Mouse (Mus musculus) midbrain, embryonic 14.5 days (tissue): ENCODE measurements around the gene Fam83d. TPM values are rescaled to one million over a fixed set of nuclear protein-coding genes. Genes with fewer than 3 reads are reported as not detected.

Experiments
- ATAC-seq: fragments of 200-750 bp; cut with Nextera tagmentation; 2 replicates; pipeline ENCODE4 v1.8.0; 2017; ENCODE audit warnings: moderate number of reproducible peaks, moderate library complexity; ENCODE audit not compliant: low FRiP score, low TSS enrichment
- DNase-seq: peaks from one replicate; pipeline ENCODE4 v3.0.0-alpha.2; 2015
- H3K27ac ChIP-seq: fragments of 300-500 bp; sonication (generic); replicated peaks from 2 replicates; pipeline ENCODE4 v1.5.1; 2014; ENCODE audit warnings: mild to moderate bottlenecking, low read depth, low read length, moderate library complexity
- H3K27me3 ChIP-seq: fragments of 300-500 bp; sonication (generic); 2 replicates; pipeline ENCODE4 v1.6.1; 2014; ENCODE audit warnings: low read length, control low read depth, mixed read lengths; ENCODE audit not compliant: control insufficient read depth, insufficient read depth
- H3K36me3 ChIP-seq: fragments of 300-500 bp; sonication (generic); 2 replicates; pipeline ENCODE4 v1.6.1; 2014; ENCODE audit warnings: low read length, control low read depth; ENCODE audit not compliant: control insufficient read depth, insufficient read depth
- H3K4me1 ChIP-seq: fragments of 300-500 bp; sonication (generic); 2 replicates; pipeline ENCODE4 v1.6.1; 2014; ENCODE audit warnings: mild to moderate bottlenecking, antibody characterized with exemption, low read length, control low read depth; ENCODE audit not compliant: control insufficient read depth, insufficient read depth
- H3K4me2 ChIP-seq: fragments of 300-500 bp; sonication (generic); 2 replicates; pipeline ENCODE4 v1.6.1; 2014; ENCODE audit warnings: mild to moderate bottlenecking, low read length, moderate library complexity
- H3K4me3 ChIP-seq: fragments of 300-500 bp; sonication (generic); replicated peaks from 2 replicates; pipeline ENCODE4 v1.5.1; 2014; ENCODE audit warnings: low read depth, low read length
- H3K9ac ChIP-seq: fragments of 300-500 bp; sonication (generic); replicated peaks from 2 replicates; pipeline ENCODE4 v1.6.1; 2014; ENCODE audit warnings: mild to moderate bottlenecking, low read length, moderate library complexity
- H3K9me3 ChIP-seq: fragments of 300-500 bp; sonication (generic); 2 replicates; pipeline ENCODE4 v1.6.1; 2016; ENCODE audit warnings: low read length, control low read depth, mixed read lengths; ENCODE audit not compliant: control insufficient read depth
- WGBS: fragments of 180-500 bp; shearing (Covaris S2); extraction: QIAGEN DNeasy Blood & Tissue Kit; methylation state at CpG from one replicate; pipeline ENCODE4 v1.1.7; 2014; 5-methylcytosine and 5-hydroxymethylcytosine counted together
- polyA plus RNA-seq: library from polyadenylated mRNA; unstranded; fragments of >200 nt; fragmentation: Nextera tagmentation; extraction: Ambion mirVana; gene quantifications from 2 replicates; pipeline ENCODE4 v1.2.1, GENCODE M21; 2014

Fam83d gene
- polyA plus RNA-seq, 1 experiment from 2014 or later: 11.7 TPM

- no peaks in the 10 kb centered on the region for H3K36me3 ChIP-seq
- no peak overlapping the region for H3K9ac ChIP-seq
- no peak overlapping the region for H3K4me3 ChIP-seq
- no peak overlapping the region for H3K4me2 ChIP-seq
- peaks cover 8% of the 10 kb centered on the region; the same call in 1 of the 2 replicates for H3K4me1 ChIP-seq
- WGBS: 85% methylated on average over 3 of the region's 3 CpGs
- H3K27me3 ChIP-seq: no peaks in the 10 kb centered on the region
- peak; percentile 14; the same call in 1 of the 2 replicates for ATAC-seq
- no peak overlapping the region for H3K27ac ChIP-seq
- no peaks in the 10 kb centered on the region for H3K9me3 ChIP-seq
- DNase-seq: no peak
Observed at GRCm38 (mm10) chr2:158739113-158739512, 28.8 kb upstream of the Fam83d start.

GRCm38 (mm10) chr2:158741011-158741501 is 26.8 kb upstream of the Fam83d start:
- Histone ChIP-seq H3K27me3 (no peaks in the 10 kb centered on the region), H3K4me2 (no peak overlapping the region), H3K36me3 (no peaks in the 10 kb centered on the region), H3K27ac (no peak overlapping the region; the same call in 1 of the 2 replicates), H3K9ac (no peak overlapping the region), H3K4me3 (no peak overlapping the region), H3K9me3 (no peaks in the 10 kb centered on the region), H3K4me1 (peaks cover 8% of the 10 kb centered on the region; the same call in 1 of the 2 replicates)
- 15% methylated on average over 9 of the region's 9 CpGs for WGBS
- DNase-seq (peak; percentile 50), ATAC-seq (no peak)

GRCm38 (mm10) chr2:158742431-158742830 is 25.5 kb upstream of the Fam83d start:
- H3K4me1 ChIP-seq: peaks cover 8% of the 10 kb centered on the region; the same call in 1 of the 2 replicates
- H3K9me3 ChIP-seq: no peaks in the 10 kb centered on the region
- H3K4me2 ChIP-seq: no peak overlapping the region
- H3K36me3 ChIP-seq: no peaks in the 10 kb centered on the region
- ATAC-seq: no peak
- no peak overlapping the region for H3K27ac ChIP-seq
- DNase-seq: no peak
- H3K9ac ChIP-seq: no peak overlapping the region
- 82% methylated on average over 5 of the region's 5 CpGs for WGBS
- no peaks in the 10 kb centered on the region for H3K27me3 ChIP-seq
- H3K4me3 ChIP-seq: no peak overlapping the region

GRCm38 (mm10) chr2:158743518-158744141 is 24.3 kb upstream of the Fam83d start:
- no peaks in the 10 kb centered on the region for H3K9me3 ChIP-seq
- H3K4me1 ChIP-seq: peaks cover 6% of the 10 kb centered on the region; the same call in 1 of the 2 replicates
- no peaks in the 10 kb centered on the region for H3K36me3 ChIP-seq
- no peak overlapping the region for H3K27ac ChIP-seq
- WGBS: 92% methylated on average over 11 of the region's 11 CpGs
- no peak for ATAC-seq
- no peak overlapping the region for H3K9ac ChIP-seq
- no peak overlapping the region for H3K4me3 ChIP-seq
- no peaks in the 10 kb centered on the region for H3K27me3 ChIP-seq
- no peak for DNase-seq
- H3K4me2 ChIP-seq: no peak overlapping the region

- peak; percentile 76 for DNase-seq
- no peak overlapping the region for H3K4me2 ChIP-seq
- H3K27ac ChIP-seq: no peak overlapping the region
- H3K9ac ChIP-seq: no peak overlapping the region
- no peaks in the 10 kb centered on the region for H3K9me3 ChIP-seq
- no peaks in the 10 kb centered on the region for H3K4me1 ChIP-seq
- ATAC-seq: peak; percentile 34; the same call in 1 of the 2 replicates
- no peak overlapping the region for H3K4me3 ChIP-seq
- H3K36me3 ChIP-seq: no peaks in the 10 kb centered on the region
- WGBS: 21% methylated on average over 2 of the region's 2 CpGs
- no peaks in the 10 kb centered on the region for H3K27me3 ChIP-seq
Observed at GRCm38 (mm10) chr2:158745049-158745482, 22.8 kb upstream of the Fam83d start.

GRCm38 (mm10) chr2:158746164-158746563 is 21.7 kb upstream of the Fam83d start:
- H3K4me1 ChIP-seq: no peaks in the 10 kb centered on the region
- no peak overlapping the region for H3K9ac ChIP-seq
- H3K36me3 ChIP-seq: 0 out of 2 replicates have a peak, but pooled peaks cover 1% of the 10 kb centered on the region
- H3K27ac ChIP-seq: no peak overlapping the region
- DNase-seq (no peak), ATAC-seq (no peak)
- WGBS: 81% methylated on average over 11 of the region's 11 CpGs
- H3K4me2 ChIP-seq: no peak overlapping the region
- H3K27me3 ChIP-seq: no peaks in the 10 kb centered on the region
- no peak overlapping the region for H3K4me3 ChIP-seq
- no peaks in the 10 kb centered on the region for H3K9me3 ChIP-seq

- H3K36me3 ChIP-seq: 0 out of 2 replicates have a peak, but pooled peaks cover 3% of the 10 kb centered on the region
- no peak for ATAC-seq
- WGBS: 89% methylated on average over 9 of the region's 9 CpGs
- H3K4me2 ChIP-seq: no peak overlapping the region
- H3K27ac ChIP-seq: no peak overlapping the region
- H3K4me3 ChIP-seq: no peak overlapping the region
- no peaks in the 10 kb centered on the region for H3K9me3 ChIP-seq
- no peak overlapping the region for H3K9ac ChIP-seq
- no peak for DNase-seq
- no peaks in the 10 kb centered on the region for H3K27me3 ChIP-seq
- no peaks in the 10 kb centered on the region for H3K4me1 ChIP-seq
Observed at GRCm38 (mm10) chr2:158749366-158749765, 18.5 kb upstream of the Fam83d start.

GRCm38 (mm10) chr2:158760231-158760630 is 7.7 kb upstream of the Fam83d start:
- Histone ChIP-seq H3K4me2 (no peak overlapping the region), H3K4me1 (no peaks in the 10 kb centered on the region), H3K36me3 (0 out of 2 replicates have a peak, but pooled peaks cover 2% of the 10 kb centered on the region), H3K9ac (no peak overlapping the region), H3K9me3 (no peaks in the 10 kb centered on the region), H3K27me3 (no peaks in the 10 kb centered on the region), H3K27ac (no peak overlapping the region), H3K4me3 (no peak overlapping the region)
- 81% methylated on average over 2 of the region's 2 CpGs for WGBS
- DNase-seq (no peak), ATAC-seq (no peak)

GRCm38 (mm10) chr2:158762339-158762738 is 5.6 kb upstream of the Fam83d start:
- Histone ChIP-seq H3K4me1 (no peaks in the 10 kb centered on the region), H3K27me3 (no peaks in the 10 kb centered on the region), H3K9me3 (no peaks in the 10 kb centered on the region), H3K27ac (no peak overlapping the region), H3K9ac (no peak overlapping the region), H3K36me3 (no peaks in the 10 kb centered on the region), H3K4me2 (no peak overlapping the region), H3K4me3 (no peak overlapping the region)
- WGBS: 89% methylated on average over 5 of the region's 5 CpGs
- no peak for ATAC-seq
- no peak for DNase-seq
